Mouse (Mus musculus) neural tube, embryonic 13.5 days (tissue): Measurements from ENCODE around the gene Arhgdia. TPM values are rescaled to one million over a fixed set of nuclear protein-coding genes. Genes with fewer than 3 reads are reported as not detected.

ENCODE experiments used
- ATAC-seq: fragments of 200-750 bp; cut with Nextera tagmentation; 2 replicates; pipeline ENCODE4 v1.8.0; 2017; ENCODE audit warnings: low read depth, mild to moderate bottlenecking, moderate TSS enrichment, moderate library complexity
- H3K27ac ChIP-seq: fragments of 300-500 bp; sonication (generic); replicated peaks from 2 replicates; pipeline ENCODE4 v1.5.1; 2015; ENCODE audit warnings: moderate library complexity, mild to moderate bottlenecking, inconsistent platforms
- H3K27me3 ChIP-seq: fragments of 300-500 bp; sonication (generic); 2 replicates; pipeline ENCODE4 v1.6.1; 2015; ENCODE audit warnings: mild to moderate bottlenecking, inconsistent platforms
- H3K36me3 ChIP-seq: fragments of 300-500 bp; sonication (generic); 2 replicates; pipeline ENCODE4 v1.6.1; 2015; ENCODE audit warnings: mild to moderate bottlenecking, inconsistent platforms
- H3K4me1 ChIP-seq: fragments of 300-500 bp; sonication (generic); replicated peaks from 2 replicates; pipeline ENCODE4 v1.6.1; 2015; ENCODE audit warnings: inconsistent platforms
- H3K4me2 ChIP-seq: fragments of 300-500 bp; sonication (generic); 2 replicates; pipeline ENCODE4 v1.6.1; 2015; ENCODE audit warnings: inconsistent platforms, mild to moderate bottlenecking, moderate library complexity
- H3K4me3 ChIP-seq: fragments of 300-500 bp; sonication (generic); 2 replicates; pipeline ENCODE4 v1.5.1; 2015; ENCODE audit warnings: mild to moderate bottlenecking, inconsistent platforms
- H3K9ac ChIP-seq: fragments of 300-500 bp; sonication (generic); 2 replicates; pipeline ENCODE4 v1.6.1; 2015; ENCODE audit warnings: moderate library complexity, mild to moderate bottlenecking, inconsistent platforms
- H3K9me3 ChIP-seq: fragments of 300-500 bp; sonication (generic); 2 replicates; pipeline ENCODE4 v1.6.1; 2016; ENCODE audit warnings: inconsistent platforms
- WGBS: fragments of 180-500 bp; shearing (Covaris S2); methylation state at CpG from one replicate; pipeline ENCODE4 v1.1.7; 2015; 5-methylcytosine and 5-hydroxymethylcytosine counted together
- polyA plus RNA-seq: library from polyadenylated mRNA; unstranded; fragments of >200 nt; fragmentation: Nextera tagmentation; extraction: Ambion mirVana; gene quantifications from 2 replicates; pipeline ENCODE4 v1.2.1, GENCODE M21; 2015

Arhgdia gene
- polyA plus RNA-seq, 1 experiment from 2014 or later = 543 TPM

DNA sequence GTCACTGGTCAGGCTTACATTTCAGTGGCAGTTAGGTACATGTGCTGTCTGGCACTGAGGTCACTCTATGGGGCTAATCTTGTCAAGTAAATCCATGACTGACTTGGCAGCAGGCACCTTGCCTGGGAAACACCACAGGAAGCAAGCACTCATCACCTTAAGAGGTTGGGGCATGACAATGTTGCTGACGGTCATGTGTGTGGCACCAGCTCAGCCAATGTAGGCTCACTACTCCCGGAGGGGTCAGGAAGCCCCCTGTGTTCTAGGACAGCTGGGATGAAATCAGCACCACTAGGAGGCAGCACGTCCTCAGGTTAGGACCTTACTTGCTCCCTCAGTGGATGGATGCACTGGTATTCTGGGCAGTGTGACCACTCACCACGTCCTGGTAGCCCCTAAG, 39.5 kb downstream of the Arhgdia start:
- Histone ChIP-seq H3K4me2 (no peak overlapping the region), H3K36me3 (peaks cover 44% of the 10 kb centered on the region), H3K4me1 (peaks cover 29% of the 10 kb centered on the region), H3K27me3 (no peaks in the 10 kb centered on the region), H3K9ac (no peak overlapping the region), H3K27ac (no peak overlapping the region), H3K9me3 (no peaks in the 10 kb centered on the region), H3K4me3 (no peak overlapping the region)
- no peak for ATAC-seq
- WGBS = 53% methylated on average over 4 of the region's 4 CpGs

DNA sequence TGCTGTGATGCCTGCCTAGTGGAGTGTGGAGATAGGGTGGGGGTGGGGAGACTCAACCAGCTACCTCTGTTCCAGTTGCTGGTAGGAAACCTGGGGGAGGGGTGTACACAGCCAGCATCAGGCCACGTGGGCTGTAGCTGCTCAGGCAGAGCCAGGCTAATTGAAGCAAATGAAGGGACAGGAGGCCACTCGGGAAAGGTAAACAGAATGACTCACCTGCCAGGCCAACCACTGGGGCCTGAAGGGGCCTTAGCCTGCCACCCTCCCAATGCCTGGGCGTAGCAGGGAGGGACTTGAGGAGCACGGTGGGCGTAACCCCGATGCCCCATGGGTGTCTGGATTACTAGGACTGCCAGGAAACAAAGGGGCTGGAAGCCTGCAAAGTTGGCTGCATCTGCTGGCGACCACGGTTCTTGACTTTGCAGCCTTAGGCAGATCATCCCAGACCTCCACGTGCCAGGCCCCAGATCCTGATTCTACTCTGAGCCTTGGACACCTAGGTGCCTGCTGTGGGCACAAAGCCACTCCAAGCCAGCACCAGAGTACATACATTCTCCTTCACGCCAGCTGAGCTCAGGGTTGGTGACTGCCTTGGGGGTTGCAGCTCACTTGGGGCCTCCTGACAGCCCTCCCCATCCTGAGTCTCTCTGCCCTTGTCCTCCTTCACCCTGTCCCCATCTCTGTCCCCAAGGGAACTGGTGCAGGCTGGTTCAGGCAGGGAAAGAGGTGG, 42.0 kb downstream of the Arhgdia start:
- peaks cover 23% of the 10 kb centered on the region for H3K4me1 ChIP-seq
- H3K9ac ChIP-seq = peak overlapping the region; percentile 49
- peak overlapping the region; percentile 75 for H3K27ac ChIP-seq
- H3K4me2 ChIP-seq = no peak overlapping the region
- H3K9me3 ChIP-seq = no peaks in the 10 kb centered on the region
- H3K36me3 ChIP-seq = peaks cover 32% of the 10 kb centered on the region
- ATAC-seq = peak; percentile 76
- 28% methylated on average over 10 of the region's 10 CpGs for WGBS
- no peak overlapping the region for H3K4me3 ChIP-seq
- H3K27me3 ChIP-seq = peaks cover 4% of the 10 kb centered on the region

GRCm38 (mm10) chr11:120538955-120539284, 42.5 kb downstream of the Arhgdia start:
- ATAC-seq = no peak
- Histone ChIP-seq H3K27me3 (peaks cover 9% of the 10 kb centered on the region), H3K4me3 (no peak overlapping the region), H3K27ac (peak overlapping the region; percentile 75), H3K4me2 (no peak overlapping the region), H3K36me3 (peaks cover 26% of the 10 kb centered on the region), H3K4me1 (peaks cover 23% of the 10 kb centered on the region), H3K9ac (no peak overlapping the region), H3K9me3 (no peaks in the 10 kb centered on the region)
- WGBS = 57% methylated on average over 8 of the region's 8 CpGs

- Histone ChIP-seq H3K27ac (peak overlapping the region; percentile 75; the same call in 1 of the 2 replicates), H3K36me3 (peaks cover 22% of the 10 kb centered on the region)
- ATAC-seq = no peak
Measured at GRCm38 (mm10) chr11:120538485-120538884, 42.9 kb downstream of the Arhgdia start.

DNA sequence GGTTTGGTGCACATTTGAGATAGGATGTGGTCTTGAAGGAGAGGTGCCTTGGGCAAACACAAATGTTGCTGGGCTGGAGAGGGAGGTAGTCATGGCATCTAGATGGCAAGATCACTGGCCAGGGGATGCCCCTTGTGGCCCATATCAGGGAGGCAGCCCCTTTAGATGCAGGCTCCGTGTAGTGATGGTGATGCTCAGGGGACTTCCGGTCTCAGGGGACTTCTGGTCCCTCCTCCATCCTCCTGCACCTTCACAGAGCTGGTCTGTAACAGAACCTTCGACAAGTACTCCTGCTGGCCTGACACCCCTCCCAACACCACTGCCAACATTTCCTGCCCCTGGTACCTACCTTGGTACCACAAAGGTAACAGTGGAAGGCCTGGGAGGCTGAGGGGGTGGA, 45.6 kb downstream of the Arhgdia start:
- no peak overlapping the region for H3K4me3 ChIP-seq
- no peak overlapping the region for H3K27ac ChIP-seq
- no peak for ATAC-seq
- WGBS = 88% methylated on average over 3 of the region's 3 CpGs
- H3K4me2 ChIP-seq = no peak overlapping the region
- peaks cover 28% of the 10 kb centered on the region for H3K4me1 ChIP-seq
- H3K9me3 ChIP-seq = no peaks in the 10 kb centered on the region
- peaks cover 40% of the 10 kb centered on the region for H3K27me3 ChIP-seq
- no peaks in the 10 kb centered on the region for H3K36me3 ChIP-seq
- no peak overlapping the region for H3K9ac ChIP-seq

More at GRCm38 (mm10) chr11:120538485-120538884, 42.9 kb downstream of the Arhgdia start:
- H3K4me3 ChIP-seq = no peak overlapping the region
- 78% methylated on average over 3 of the region's 3 CpGs for WGBS
- peaks cover 13% of the 10 kb centered on the region for H3K27me3 ChIP-seq
- no peaks in the 10 kb centered on the region for H3K9me3 ChIP-seq
- H3K4me1 ChIP-seq = peaks cover 23% of the 10 kb centered on the region
- H3K9ac ChIP-seq = no peak overlapping the region
- no peak overlapping the region for H3K4me2 ChIP-seq

DNA sequence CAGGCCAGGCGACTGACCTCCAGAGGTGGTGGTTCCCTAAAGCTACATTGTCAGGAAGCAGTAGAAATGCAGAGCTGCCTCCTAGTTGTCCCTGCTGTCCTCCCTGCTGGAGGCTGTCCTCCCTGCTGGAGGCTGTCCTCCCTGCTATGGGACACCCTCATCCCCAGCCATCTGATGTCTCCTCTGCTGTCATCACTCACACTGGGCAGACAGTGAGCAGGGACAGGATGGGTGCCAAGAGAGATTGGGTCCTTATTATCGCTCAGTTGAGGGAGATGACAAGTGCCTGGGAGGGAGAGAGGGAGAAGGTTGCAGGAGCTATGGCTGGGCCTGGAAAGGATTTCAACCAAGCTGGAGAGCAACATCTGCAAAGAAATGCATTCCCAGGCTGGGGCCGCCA, 46.3 kb downstream of the Arhgdia start:
- 78% methylated on average over 3 of the region's 3 CpGs for WGBS
- no peaks in the 10 kb centered on the region for H3K9me3 ChIP-seq
- H3K27me3 ChIP-seq = peaks cover 47% of the 10 kb centered on the region
- H3K27ac ChIP-seq = no peak overlapping the region
- H3K4me3 ChIP-seq = no peak overlapping the region
- no peak overlapping the region for H3K9ac ChIP-seq
- H3K4me2 ChIP-seq = no peak overlapping the region
- ATAC-seq = no peak
- no peaks in the 10 kb centered on the region for H3K36me3 ChIP-seq
- peaks cover 31% of the 10 kb centered on the region for H3K4me1 ChIP-seq

DNA sequence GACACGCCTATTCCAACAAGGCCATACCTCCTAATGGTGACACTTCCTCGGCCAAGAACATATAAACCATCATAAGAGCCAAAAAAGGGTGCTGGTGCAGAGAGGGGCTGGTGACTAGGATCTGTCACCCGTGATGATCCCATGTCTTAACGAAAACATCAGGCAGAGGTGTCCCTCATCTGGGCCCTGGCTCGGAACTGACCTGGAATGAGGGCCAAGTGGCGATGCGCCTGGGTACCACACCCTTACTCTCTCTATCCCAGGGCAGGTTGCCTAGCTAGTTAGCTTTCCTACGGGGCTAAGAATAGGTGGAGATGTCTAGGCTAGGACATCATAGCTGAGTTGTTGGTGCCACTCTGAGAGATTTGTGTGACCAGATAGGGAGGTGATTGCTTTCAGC, 47.3 kb downstream of the Arhgdia start:
- no peak overlapping the region for H3K4me3 ChIP-seq
- no peak overlapping the region for H3K9ac ChIP-seq
- H3K36me3 ChIP-seq = no peaks in the 10 kb centered on the region
- no peak overlapping the region for H3K27ac ChIP-seq
- WGBS = 80% methylated on average over 8 of the region's 8 CpGs
- ATAC-seq = no peak
- no peak overlapping the region for H3K4me2 ChIP-seq
- peaks cover 57% of the 10 kb centered on the region for H3K27me3 ChIP-seq
- peaks cover 21% of the 10 kb centered on the region for H3K4me1 ChIP-seq
- H3K9me3 ChIP-seq = no peaks in the 10 kb centered on the region

DNA sequence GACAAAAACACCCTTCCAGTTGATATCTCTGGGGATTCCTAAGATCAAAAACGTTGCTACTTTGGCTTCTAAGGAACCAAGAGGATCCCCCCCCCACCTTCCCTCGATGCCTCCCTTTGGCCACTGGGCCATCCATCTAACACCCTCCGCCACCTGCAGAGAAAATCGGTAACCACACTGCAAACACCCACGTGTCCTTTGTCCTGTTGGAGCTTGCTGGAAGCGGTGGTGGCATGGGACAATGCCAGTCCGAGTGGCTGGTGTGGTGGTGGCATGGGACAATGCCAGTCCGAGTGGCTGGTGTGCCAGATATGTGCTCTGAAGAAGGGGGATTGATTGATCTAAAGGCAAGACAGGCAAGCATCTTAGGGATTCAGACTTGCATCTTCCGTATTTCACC, 49.8 kb downstream of the Arhgdia start:
- Histone ChIP-seq H3K4me1 (peaks cover 12% of the 10 kb centered on the region), H3K27ac (no peak overlapping the region), H3K9me3 (no peaks in the 10 kb centered on the region), H3K4me2 (no peak overlapping the region), H3K36me3 (no peaks in the 10 kb centered on the region), H3K4me3 (no peak overlapping the region), H3K27me3 (peaks cover 76% of the 10 kb centered on the region), H3K9ac (no peak overlapping the region)
- WGBS = 28% methylated on average over 9 of the region's 9 CpGs
- no peak for ATAC-seq

DNA sequence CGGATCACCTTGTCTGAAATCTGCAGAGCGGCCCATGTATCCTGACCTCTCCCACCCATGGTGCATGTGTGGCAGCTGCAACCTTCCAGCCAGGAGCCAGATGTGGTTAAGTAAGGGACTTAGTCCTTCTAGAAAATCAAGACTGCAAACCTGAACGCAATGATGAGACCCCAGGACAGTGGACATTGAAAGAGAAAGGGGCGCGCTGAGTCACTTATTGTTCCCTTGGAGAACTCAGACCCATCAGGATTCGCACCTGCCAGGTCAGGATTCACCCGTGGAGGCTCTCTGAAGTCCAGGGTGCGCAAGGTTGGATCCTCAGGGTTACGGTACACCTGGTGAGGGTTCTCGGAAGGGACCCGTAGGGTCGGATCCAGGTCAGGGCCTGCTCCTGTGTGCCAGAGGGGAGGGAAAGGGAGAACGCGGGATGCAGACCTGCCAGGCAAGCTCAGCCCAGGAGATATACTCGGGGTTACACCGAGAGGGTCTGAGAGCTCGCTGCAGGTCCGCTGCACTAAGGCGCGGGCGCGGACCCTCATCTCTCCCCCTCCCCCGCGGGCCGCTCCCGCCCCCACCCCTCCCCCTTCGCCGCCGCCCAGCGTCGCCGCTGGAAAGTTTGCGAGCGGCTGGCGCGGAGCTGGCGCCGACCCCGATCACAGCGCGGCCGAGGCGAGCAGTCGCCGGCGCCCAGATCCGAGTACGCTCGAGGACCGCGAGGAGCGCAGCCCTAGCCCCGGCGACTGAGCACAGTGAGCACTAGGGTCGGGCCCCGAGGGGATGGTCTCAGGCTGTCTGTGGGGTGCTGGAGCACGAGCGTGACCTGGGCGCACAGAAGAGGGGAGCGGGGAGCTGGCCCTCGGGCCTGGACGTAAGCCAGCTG, 51.1 kb downstream of the Arhgdia start, which contains the start of gene Gcgr:
TSS of gene Gcgr (plus strand) at position 615 of the 880 bp plus-strand sequence.
- H3K27me3 ChIP-seq = peaks cover 76% of the 10 kb centered on the region
- ATAC-seq = no peak
- H3K9ac ChIP-seq = peak within 1 kb of the TSS; percentile 52
- no peak within 1 kb of the TSS for H3K27ac ChIP-seq
- peak within 1 kb of the TSS; percentile 59 for H3K4me2 ChIP-seq
- peaks cover 12% of the 10 kb centered on the region for H3K4me1 ChIP-seq
- 6% methylated on average over 61 of the region's 62 CpGs for WGBS
- H3K36me3 ChIP-seq = no peaks in the 10 kb centered on the region
- no peaks in the 10 kb centered on the region for H3K9me3 ChIP-seq
- H3K4me3 ChIP-seq = peak within 1 kb of the TSS; percentile 32

DNA sequence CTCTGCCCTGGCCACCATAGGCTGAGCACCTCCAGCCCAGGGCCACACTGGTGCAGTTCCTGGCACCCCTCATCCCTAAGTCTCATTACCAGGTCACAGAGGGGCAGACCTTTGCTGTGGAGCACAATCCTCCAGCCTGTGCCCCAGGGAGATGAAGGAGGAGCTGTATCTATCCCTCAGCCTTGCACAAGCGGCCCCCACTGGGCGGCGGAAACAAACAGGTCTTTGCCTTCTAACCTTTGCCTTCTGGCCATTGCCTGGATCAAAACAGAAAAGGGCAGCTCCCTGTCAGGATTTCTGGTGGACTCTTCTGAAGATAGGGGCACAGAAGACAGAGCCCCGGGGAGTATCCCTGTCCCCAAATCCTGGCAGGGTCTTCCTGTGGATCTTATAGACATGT, 52.5 kb downstream of the Arhgdia start:
- Histone ChIP-seq H3K36me3 (no peaks in the 10 kb centered on the region), H3K27ac (no peak overlapping the region), H3K9me3 (no peaks in the 10 kb centered on the region), H3K4me2 (no peak overlapping the region), H3K4me3 (no peak overlapping the region), H3K9ac (no peak overlapping the region), H3K27me3 (peaks cover 67% of the 10 kb centered on the region), H3K4me1 (peaks cover 12% of the 10 kb centered on the region)
- WGBS = 57% methylated on average over 4 of the region's 4 CpGs
- no peak for ATAC-seq
